Mouse (Mus musculus) megakaryocyte, embryonic 14.5 days (primary cell): ENCODE data around the gene Ppp2r5b.

ENCODE experiments used
- FLI1 ChIP-seq: IDR thresholded peaks from 2 replicates; pipeline ENCODE4 v1.6.1; 2012; ENCODE audit warnings: low read length, inconsistent platforms, mixed read lengths
- GATA1 ChIP-seq: IDR thresholded peaks from 3 replicates; pipeline ENCODE4 v1.6.1; 2012; ENCODE audit warnings: mixed read lengths, low read length, inconsistent platforms, borderline replicate concordance

GRCm38 (mm10) chr19:6276426-6277421 lies 41.1 kb upstream of the Ppp2r5b start, which contains the start of gene Ehd1:
- TF ChIP-seq GATA1 (no peak), FLI1 (no peak)
